Mouse (Mus musculus): ENCODE results near the gene Olfr102.

- no peak for TF ChIP-seq RAD21 (IDR thresholded peaks at IDR 0.05; ENCODE audit: low read depth, low read length)
- TF ChIP-seq ZC3H11A (IDR thresholded peaks at IDR 0.05; ENCODE audit: low read depth, low read length) = no peak
- TF ChIP-seq EP300 (IDR thresholded peaks at IDR 0.05; ENCODE audit: low read depth in 1 of 2, low read length in 2 of 2) = no peak
- no peak for TF ChIP-seq HCFC1 (IDR thresholded peaks at IDR 0.05; ENCODE audit: low read depth, low read length)
- TF ChIP-seq MAFK (IDR thresholded peaks at IDR 0.05; ENCODE audit: borderline replicate concordance, low read depth, low read length) = no peak
- TF ChIP-seq CHD1 (IDR thresholded peaks at IDR 0.05; ENCODE audit: low read depth, low read length) = no peak
- TF ChIP-seq CTCF (IDR thresholded peaks at IDR 0.05 in 2 of 3, conservative IDR thresholded peaks at IDR 0.05 in 1 of 3; ENCODE audit: control insufficient read depth in 1 of 3, insufficient read depth in 1 of 3, low read depth in 2 of 3, low read length in 3 of 3, poor library complexity in 1 of 3, severe bottlenecking in 1 of 3) = no peak
- TF ChIP-seq TAL1 (IDR thresholded peaks at IDR 0.05; ENCODE audit: low read length) = no peak
- no peak for TF ChIP-seq SMC3 (IDR thresholded peaks at IDR 0.05; ENCODE audit: low read depth, low read length)
- no peak for TF ChIP-seq TCF12 (IDR thresholded peaks at IDR 0.05; ENCODE audit: low read depth, low read length)
- TF ChIP-seq USF2 (IDR thresholded peaks at IDR 0.05; ENCODE audit: borderline replicate concordance in 1 of 2, insufficient read depth in 1 of 2, low read depth in 1 of 2, low read length in 2 of 2) = no peak
- no peak for TF ChIP-seq JUND (IDR thresholded peaks at IDR 0.05; ENCODE audit: low read depth, low read length)
- no peak for TF ChIP-seq POLR2A (IDR thresholded peaks at IDR 0.05; ENCODE audit: control insufficient read depth in 1 of 2, insufficient read depth in 1 of 2, low read depth in 1 of 2, low read length in 2 of 2, poor library complexity in 1 of 2)
These were observed 36.5 kb downstream of the Olfr102 start for GRCm38 (mm10) chr17:37280331-37280730.

Measured in MEL (cell line).